Mouse (Mus musculus) neural tube, embryonic 14.5 days (tissue): ENCODE measurements around the gene Krtcap3. TPM values are rescaled to one million over a fixed set of nuclear protein-coding genes. Genes with fewer than 3 reads are reported as not detected.
A peak's percentile ranks its signal among the peaks of the same experiment; 100 is the strongest.

ENCODE experiments used
- ATAC-seq: fragments of 200-750 bp; cut with Nextera tagmentation; 2 replicates; pipeline ENCODE4 v1.8.0; 2017; ENCODE audit warnings: low read depth, mild to moderate bottlenecking, moderate TSS enrichment, moderate library complexity
- H3K27ac ChIP-seq: fragments of 300-500 bp; sonication (generic); 2 replicates; pipeline ENCODE4 v1.5.1; 2014; ENCODE audit warnings: low read depth, mild to moderate bottlenecking, control low read depth, low read length, moderate library complexity, mixed read lengths
- H3K27me3 ChIP-seq: fragments of 300-500 bp; sonication (generic); 2 replicates; pipeline ENCODE4 v1.6.1; 2014; ENCODE audit warnings: low read length; ENCODE audit not compliant: control insufficient read depth, insufficient read depth
- H3K36me3 ChIP-seq: fragments of 300-500 bp; sonication (generic); 2 replicates; pipeline ENCODE4 v1.6.1; 2014; ENCODE audit warnings: low read length, mixed read lengths; ENCODE audit not compliant: control insufficient read depth, insufficient read depth
- H3K4me1 ChIP-seq: fragments of 300-500 bp; sonication (generic); 2 replicates; pipeline ENCODE4 v1.6.1; 2014; ENCODE audit warnings: low read length; ENCODE audit not compliant: control insufficient read depth, insufficient read depth
- H3K4me2 ChIP-seq: fragments of 300-500 bp; sonication (generic); 2 replicates; pipeline ENCODE4 v1.6.1; 2014; ENCODE audit warnings: mild to moderate bottlenecking, low read depth, low read length, control low read depth
- H3K4me3 ChIP-seq: fragments of 300-500 bp; sonication (generic); 2 replicates; pipeline ENCODE4 v1.5.1; 2014; ENCODE audit warnings: low read depth, low read length, control low read depth, mixed read lengths
- H3K9ac ChIP-seq: fragments of 300-500 bp; sonication (generic); replicated peaks from 2 replicates; pipeline ENCODE4 v1.6.1; 2014; ENCODE audit warnings: low read depth, mild to moderate bottlenecking, control low read depth, low read length, mixed read lengths
- H3K9me3 ChIP-seq: fragments of 300-500 bp; sonication (generic); 2 replicates; pipeline ENCODE4 v1.6.1; 2016; ENCODE audit warnings: low read length; ENCODE audit not compliant: control insufficient read depth
- WGBS: fragments of 180-500 bp; shearing (Covaris S2); extraction: QIAGEN DNeasy Blood & Tissue Kit; methylation state at CpG from one replicate; pipeline ENCODE4 v1.1.7; 2014; 5-methylcytosine and 5-hydroxymethylcytosine counted together
- polyA plus RNA-seq: library from polyadenylated mRNA; unstranded; fragments of >200 nt; fragmentation: Nextera tagmentation; extraction: Ambion mirVana; gene quantifications from 2 replicates; pipeline ENCODE4 v1.2.1, GENCODE M21; 2014

Krtcap3 gene
- polyA plus RNA-seq, 1 experiment from 2014 or later, result 2.7 TPM

GRCm38 (mm10) chr5:31242191-31242590, 9.3 kb upstream of the Krtcap3 start:
- no peak overlapping the region for H3K27ac ChIP-seq

GRCm38 (mm10) chr5:31250716-31251115, 775 bp upstream of the Krtcap3 start:
- Histone ChIP-seq H3K27ac (no peak overlapping the region), H3K27me3 (no peaks in the 10 kb centered on the region), H3K9me3 (no peaks in the 10 kb centered on the region), H3K9ac (no peak overlapping the region), H3K36me3 (peaks cover 69% of the 10 kb centered on the region), H3K4me2 (no peak overlapping the region), H3K4me3 (no peak overlapping the region), H3K4me1 (0 out of 2 replicates have a peak, but pooled peaks cover 3% of the 10 kb centered on the region)
- peak; percentile 15; the same call in 1 of the 2 replicates for ATAC-seq
- WGBS, result 78% methylated on average over 4 of the region's 4 CpGs

More at GRCm38 (mm10) chr5:31242191-31242590, 9.3 kb upstream of the Krtcap3 start:
- Histone ChIP-seq H3K9me3 (no peaks in the 10 kb centered on the region), H3K4me2 (peak overlapping the region; percentile 84), H3K36me3 (peaks cover 26% of the 10 kb centered on the region), H3K27me3 (no peaks in the 10 kb centered on the region), H3K4me3 (peak overlapping the region; percentile 91), H3K9ac (no peak overlapping the region; the same call in 1 of the 2 replicates), H3K4me1 (peaks cover 8% of the 10 kb centered on the region)
- WGBS, result 29% methylated on average over 10 of the region's 10 CpGs
- ATAC-seq, result no peak

- no peak overlapping the region for H3K4me3 ChIP-seq
- peaks cover 64% of the 10 kb centered on the region for H3K36me3 ChIP-seq
- H3K27ac ChIP-seq, result no peak overlapping the region
- H3K9me3 ChIP-seq, result no peaks in the 10 kb centered on the region
- H3K4me1 ChIP-seq, result 0 out of 2 replicates have a peak, but pooled peaks cover 3% of the 10 kb centered on the region
- no peak overlapping the region for H3K4me2 ChIP-seq
- ATAC-seq, result no peak
- no peaks in the 10 kb centered on the region for H3K27me3 ChIP-seq
- no peak overlapping the region for H3K9ac ChIP-seq
- 48% methylated on average over 10 of the region's 10 CpGs for WGBS
These were observed 660 bp downstream of the Krtcap3 start for GRCm38 (mm10) chr5:31252151-31252550.

GRCm38 (mm10) chr5:31252795-31253545, 1.5 kb downstream of the Krtcap3 start:
- 85% methylated on average over 16 of the region's 16 CpGs for WGBS

GRCm38 (mm10) chr5:31253806-31254205, 2.3 kb downstream of the Krtcap3 start:
- Histone ChIP-seq H3K9ac (no peak overlapping the region), H3K9me3 (no peaks in the 10 kb centered on the region), H3K27ac (no peak overlapping the region), H3K36me3 (peaks cover 56% of the 10 kb centered on the region), H3K4me1 (0 out of 2 replicates have a peak, but pooled peaks cover 3% of the 10 kb centered on the region), H3K4me2 (no peak overlapping the region), H3K27me3 (no peaks in the 10 kb centered on the region), H3K4me3 (no peak overlapping the region)
- WGBS, result 96% methylated on average over 8 of the region's 8 CpGs
- ATAC-seq, result no peak

More at GRCm38 (mm10) chr5:31252795-31253545, 1.5 kb downstream of the Krtcap3 start:
- no peak overlapping the region for H3K9ac ChIP-seq
- H3K4me1 ChIP-seq, result 0 out of 2 replicates have a peak, but pooled peaks cover 3% of the 10 kb centered on the region
- H3K27me3 ChIP-seq, result no peaks in the 10 kb centered on the region
- H3K4me3 ChIP-seq, result no peak overlapping the region
- peaks cover 60% of the 10 kb centered on the region for H3K36me3 ChIP-seq
- H3K9me3 ChIP-seq, result no peaks in the 10 kb centered on the region
- H3K27ac ChIP-seq, result no peak overlapping the region
- ATAC-seq, result no peak
- H3K4me2 ChIP-seq, result no peak overlapping the region

- no peak overlapping the region for H3K9ac ChIP-seq
- H3K4me1 ChIP-seq, result 0 out of 2 replicates have a peak, but pooled peaks cover 3% of the 10 kb centered on the region
- peaks cover 50% of the 10 kb centered on the region for H3K36me3 ChIP-seq
- 81% methylated on average over 7 of the region's 7 CpGs for WGBS
- H3K4me3 ChIP-seq, result no peak overlapping the region
- no peak overlapping the region for H3K4me2 ChIP-seq
- H3K27ac ChIP-seq, result no peak overlapping the region
- H3K9me3 ChIP-seq, result no peaks in the 10 kb centered on the region
- H3K27me3 ChIP-seq, result no peaks in the 10 kb centered on the region
- ATAC-seq, result no peak
These were observed 3.0 kb downstream of the Krtcap3 start for GRCm38 (mm10) chr5:31254452-31254851.

GRCm38 (mm10) chr5:31254901-31255300, 3.4 kb downstream of the Krtcap3 start:
- no peak for ATAC-seq
- no peak overlapping the region for H3K4me3 ChIP-seq
- no peaks in the 10 kb centered on the region for H3K27me3 ChIP-seq
- WGBS, result 87% methylated on average over 8 of the region's 8 CpGs
- H3K36me3 ChIP-seq, result peaks cover 51% of the 10 kb centered on the region
- H3K27ac ChIP-seq, result no peak overlapping the region
- 0 out of 2 replicates have a peak, but pooled peaks cover 3% of the 10 kb centered on the region for H3K4me1 ChIP-seq
- H3K9ac ChIP-seq, result no peak overlapping the region
- no peaks in the 10 kb centered on the region for H3K9me3 ChIP-seq
- H3K4me2 ChIP-seq, result no peak overlapping the region

GRCm38 (mm10) chr5:31255381-31255780, 3.9 kb downstream of the Krtcap3 start:
- no peak overlapping the region for H3K9ac ChIP-seq
- WGBS, result 97% methylated on average over 2 of the region's 2 CpGs
- no peaks in the 10 kb centered on the region for H3K27me3 ChIP-seq
- no peak overlapping the region for H3K4me3 ChIP-seq
- no peak overlapping the region for H3K27ac ChIP-seq
- peaks cover 51% of the 10 kb centered on the region for H3K36me3 ChIP-seq
- no peak overlapping the region for H3K4me2 ChIP-seq
- no peaks in the 10 kb centered on the region for H3K9me3 ChIP-seq
- ATAC-seq, result no peak
- H3K4me1 ChIP-seq, result 0 out of 2 replicates have a peak, but pooled peaks cover 3% of the 10 kb centered on the region

- no peak for ATAC-seq
- Histone ChIP-seq H3K9ac (no peak overlapping the region), H3K4me1 (0 out of 2 replicates have a peak, but pooled peaks cover 3% of the 10 kb centered on the region)
These were observed 4.5 kb downstream of the Krtcap3 start for GRCm38 (mm10) chr5:31255971-31256370.

More at GRCm38 (mm10) chr5:31255971-31256370, 4.5 kb downstream of the Krtcap3 start:
- no peaks in the 10 kb centered on the region for H3K27me3 ChIP-seq
- no peak overlapping the region for H3K4me2 ChIP-seq
- no peaks in the 10 kb centered on the region for H3K9me3 ChIP-seq
- WGBS, result 75% methylated on average over 2 of the region's 2 CpGs
- H3K27ac ChIP-seq, result no peak overlapping the region
- H3K4me3 ChIP-seq, result no peak overlapping the region
- H3K36me3 ChIP-seq, result peaks cover 51% of the 10 kb centered on the region
